Mouse (Mus musculus): ENCODE data around the gene Syn2.

DNA sequence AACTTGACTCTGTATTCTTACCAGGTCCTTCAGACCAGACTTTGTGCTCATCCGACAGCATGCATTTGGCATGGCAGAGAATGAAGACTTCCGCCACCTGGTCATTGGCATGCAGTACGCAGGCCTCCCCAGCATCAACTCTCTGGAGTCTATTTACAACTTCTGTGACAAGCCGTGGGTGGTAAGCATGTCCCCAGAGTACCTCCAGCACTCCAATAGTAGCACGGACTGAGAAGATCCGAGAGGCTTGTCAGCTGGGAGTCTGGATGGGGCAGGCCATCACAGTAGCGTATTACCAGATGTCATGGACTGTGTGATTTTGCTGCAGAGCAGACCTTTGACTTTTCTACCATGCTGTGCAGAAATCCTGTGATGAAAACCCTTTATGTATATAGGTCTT is 104.6 kb downstream of the Syn2 start:
- TF ChIP-seq CTCF (IDR thresholded peaks at IDR 0.05): no peak
- TF ChIP-seq POLR2A (IDR thresholded peaks at IDR 0.05; ENCODE audit: insufficient read depth, low read depth, low read length): no peak
- no peak for TF ChIP-seq EP300 (IDR thresholded peaks at IDR 0.05; ENCODE audit: insufficient read depth, low read depth, low read length)
